Mouse (Mus musculus): ENCODE measurements at regions not wholly inside any gene's neighbourhood (a gene's known extent, or its start where the extent isn't known, plus 50 kb on each side); places are given as distances from the start of the nearest gene placed in this dataset.

- no peaks in the 10 kb centered on the region for H3K36me3 ChIP-seq
- H3K4me1 ChIP-seq: no peaks in the 10 kb centered on the region
- no peak overlapping the region for H3K4me3 ChIP-seq
- no peaks in the 10 kb centered on the region for H3K9me3 ChIP-seq (replicated peaks)
- no peaks in the 10 kb centered on the region for H3K27me3 ChIP-seq (ENCODE audit: low read depth, poor library complexity, severe bottlenecking)
- 83% methylated on average over 3 of the region's 3 CpGs for WGBS
- no peak for DNase-seq (ENCODE audit: low spot score)
- H3K27ac ChIP-seq (replicated peaks): no peak overlapping the region
These were observed 597.7 kb downstream of the 1190002N15Rik start for GRCm38 (mm10) chr9:93940193-93940592.

DNA sequence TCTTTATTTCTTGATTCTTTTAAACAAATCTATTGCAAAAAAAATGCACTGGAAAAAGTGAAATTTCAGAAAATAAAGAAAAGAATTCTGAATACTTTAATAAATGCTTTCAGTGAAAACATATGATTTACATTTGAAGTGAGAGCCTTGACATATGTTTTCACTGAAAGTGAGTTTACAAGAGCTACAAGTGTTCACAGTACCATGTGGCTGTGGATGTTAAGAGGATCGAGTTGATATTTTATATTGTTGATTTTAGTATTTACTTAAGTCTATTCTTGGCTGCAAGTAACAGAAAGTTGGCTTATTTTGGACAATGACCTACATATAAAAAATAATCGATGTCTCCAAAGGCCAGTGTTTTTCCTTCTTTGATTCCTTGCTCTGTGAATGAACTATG lies 607.2 kb downstream of the 1190002N15Rik start:
- DNase-seq (ENCODE audit: low spot score): no peak
- H3K4me1 ChIP-seq: no peaks in the 10 kb centered on the region
- H3K36me3 ChIP-seq: no peaks in the 10 kb centered on the region
- no peak overlapping the region for H3K27ac ChIP-seq (replicated peaks)
- H3K27me3 ChIP-seq (ENCODE audit: low read depth, poor library complexity, severe bottlenecking): no peaks in the 10 kb centered on the region
- 78% methylated on average over 2 of the region's 2 CpGs for WGBS
- H3K9me3 ChIP-seq (replicated peaks): no peaks in the 10 kb centered on the region
- no peak overlapping the region for H3K4me3 ChIP-seq

DNA sequence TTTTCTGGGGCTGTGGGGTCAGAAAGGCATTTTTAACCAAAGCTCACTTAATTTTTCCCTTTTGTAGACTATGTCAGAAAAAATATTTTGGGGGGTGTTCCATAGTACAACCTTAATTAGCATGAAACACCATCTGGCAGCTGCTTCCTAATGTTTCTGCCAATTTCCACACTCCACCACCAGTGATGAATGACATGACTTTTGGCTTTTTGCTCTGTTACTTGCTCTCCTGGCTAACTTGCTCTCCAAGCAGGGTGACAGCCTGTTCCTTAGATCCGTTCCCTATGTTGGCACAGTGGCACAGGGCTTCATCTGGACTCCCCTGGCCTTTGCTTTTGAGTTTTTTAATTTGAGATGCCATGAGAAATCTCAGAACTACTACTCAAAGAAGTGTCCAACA lies 648.6 kb downstream of the 1190002N15Rik start:
- no peaks in the 10 kb centered on the region for H3K27me3 ChIP-seq (ENCODE audit: low read depth, poor library complexity, severe bottlenecking)
- whole genome bisulfite sequencing: 91% methylated on average over 1 of the region's 1 CpGs
- no peaks in the 10 kb centered on the region for H3K4me1 ChIP-seq
- H3K9me3 ChIP-seq (replicated peaks): no peaks in the 10 kb centered on the region
- H3K4me3 ChIP-seq: no peak overlapping the region
- no peak for DNase-seq (ENCODE audit: low spot score)
- H3K36me3 ChIP-seq: no peaks in the 10 kb centered on the region
- H3K27ac ChIP-seq (replicated peaks): no peak overlapping the region

- Histone ChIP-seq H3K36me3 (no peaks in the 10 kb centered on the region), H3K4me1 (no peaks in the 10 kb centered on the region), H3K9me3 (replicated peaks) (no peaks in the 10 kb centered on the region), H3K27ac (replicated peaks) (no peak overlapping the region), H3K4me3 (no peak overlapping the region), H3K27me3 (ENCODE audit: low read depth, poor library complexity, severe bottlenecking) (no peaks in the 10 kb centered on the region)
- 80% methylated on average over 2 of the region's 2 CpGs for WGBS
- no peak for DNase-seq (ENCODE audit: low spot score)
These were observed 657.8 kb downstream of the 1190002N15Rik start for GRCm38 (mm10) chr9:93880112-93880511.

- H3K27ac ChIP-seq (replicated peaks): no peak overlapping the region
- H3K4me3 ChIP-seq: no peak overlapping the region
- 75% methylated on average over 2 of the region's 2 CpGs for WGBS
- no peaks in the 10 kb centered on the region for H3K27me3 ChIP-seq (ENCODE audit: low read depth, poor library complexity, severe bottlenecking)
- no peaks in the 10 kb centered on the region for H3K4me1 ChIP-seq
- no peak for DNase-seq (ENCODE audit: low spot score)
- no peaks in the 10 kb centered on the region for H3K36me3 ChIP-seq
- no peaks in the 10 kb centered on the region for H3K9me3 ChIP-seq (replicated peaks)
These were observed 658.3 kb downstream of the 1190002N15Rik start for GRCm38 (mm10) chr9:93879572-93879971.

DNA sequence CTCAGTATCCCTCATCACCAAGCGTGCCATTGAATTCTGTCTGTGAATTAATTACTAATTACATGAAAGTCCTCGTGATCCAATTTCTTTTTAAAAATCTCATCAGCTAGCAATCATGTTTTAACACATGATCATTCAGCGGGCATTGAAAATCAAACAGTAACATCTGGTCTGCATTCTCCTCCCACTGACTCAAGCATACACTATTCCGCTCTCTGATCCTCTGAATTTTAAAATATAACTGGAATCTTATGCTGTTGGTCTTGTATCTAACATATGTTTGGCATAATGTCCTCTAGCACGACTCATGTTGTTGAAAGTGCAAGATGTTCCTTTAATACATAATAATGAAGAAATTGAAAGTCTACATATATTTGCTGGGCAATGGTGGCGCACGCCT lies 667.1 kb downstream of the 1190002N15Rik start:
- Histone ChIP-seq H3K4me3 (no peak overlapping the region), H3K9me3 (replicated peaks) (no peaks in the 10 kb centered on the region), H3K36me3 (no peaks in the 10 kb centered on the region), H3K27me3 (ENCODE audit: low read depth, poor library complexity, severe bottlenecking) (no peaks in the 10 kb centered on the region), H3K4me1 (peaks cover 4% of the 10 kb centered on the region; the same call in 1 of the 2 replicates), H3K27ac (replicated peaks) (no peak overlapping the region)
- 82% methylated on average over 7 of the region's 7 CpGs for WGBS
- no peak for DNase-seq (ENCODE audit: low spot score)

GRCm38 (mm10) chr9:93857937-93858336 lies 679.9 kb downstream of the 1190002N15Rik start:
- Histone ChIP-seq H3K9me3 (replicated peaks) (no peaks in the 10 kb centered on the region), H3K27me3 (ENCODE audit: low read depth, poor library complexity, severe bottlenecking) (no peaks in the 10 kb centered on the region), H3K4me1 (no peaks in the 10 kb centered on the region), H3K27ac (replicated peaks) (no peak overlapping the region), H3K36me3 (no peaks in the 10 kb centered on the region), H3K4me3 (no peak overlapping the region)
- no peak for DNase-seq (ENCODE audit: low spot score)
- 77% methylated on average over 2 of the region's 2 CpGs for WGBS

DNA sequence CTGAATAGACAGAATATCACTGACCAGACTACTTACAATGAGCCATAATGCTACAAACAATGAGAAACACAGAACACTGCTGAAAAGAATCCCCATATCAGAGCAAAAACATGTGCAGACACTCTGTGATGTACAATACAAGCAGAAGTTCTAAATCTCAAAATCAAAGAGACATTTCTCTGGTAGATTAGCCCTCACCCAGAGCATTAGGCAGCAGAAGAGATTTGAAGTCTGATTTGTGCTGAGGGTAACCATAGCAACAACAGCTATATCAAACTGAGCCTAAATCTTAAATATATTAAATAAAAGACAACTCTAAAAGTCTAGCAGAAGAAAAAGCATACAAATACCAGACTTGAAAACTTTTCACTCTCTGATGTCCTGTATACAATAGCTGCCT lies 691.5 kb downstream of the 1190002N15Rik start:
- no peaks in the 10 kb centered on the region for H3K4me1 ChIP-seq
- no peaks in the 10 kb centered on the region for H3K27me3 ChIP-seq (ENCODE audit: low read depth, poor library complexity, severe bottlenecking)
- DNase-seq (ENCODE audit: low spot score): no peak
- H3K9me3 ChIP-seq (replicated peaks): no peaks in the 10 kb centered on the region
- no peak overlapping the region for H3K4me3 ChIP-seq
- H3K36me3 ChIP-seq: no peaks in the 10 kb centered on the region
- no peak overlapping the region for H3K27ac ChIP-seq (replicated peaks)

DNA sequence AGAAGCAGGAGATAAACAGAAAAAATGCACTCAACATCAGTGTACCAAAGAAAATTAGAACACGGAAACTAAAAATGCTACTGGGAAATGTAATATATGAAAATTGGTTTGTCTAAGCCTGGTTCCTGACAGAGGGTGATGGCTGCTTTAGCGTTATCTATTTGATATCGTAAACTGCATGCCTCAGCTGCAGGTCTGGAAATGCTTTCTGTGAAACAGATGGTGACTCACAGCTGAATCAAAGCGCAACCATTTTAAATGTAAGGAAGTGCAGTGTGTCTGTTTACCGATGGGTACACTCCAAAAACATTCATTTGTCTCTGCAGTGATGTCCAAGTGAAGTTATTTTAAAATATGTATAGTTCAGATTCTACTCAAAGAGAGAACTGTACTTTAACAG lies 694.0 kb downstream of the 1190002N15Rik start:
- 91% methylated on average over 5 of the region's 5 CpGs for WGBS

More for the DNA sequence above, 694.0 kb downstream of the 1190002N15Rik start:
- no peak overlapping the region for H3K4me3 ChIP-seq
- no peaks in the 10 kb centered on the region for H3K27me3 ChIP-seq (ENCODE audit: low read depth, poor library complexity, severe bottlenecking)
- H3K27ac ChIP-seq (replicated peaks): no peak overlapping the region
- H3K36me3 ChIP-seq: no peaks in the 10 kb centered on the region
- H3K9me3 ChIP-seq (replicated peaks): no peaks in the 10 kb centered on the region
- no peak for DNase-seq (ENCODE audit: low spot score)
- H3K4me1 ChIP-seq: no peaks in the 10 kb centered on the region
